Mouse (Mus musculus): ENCODE data around the gene Hpn.

Gene Hpn

DNA sequence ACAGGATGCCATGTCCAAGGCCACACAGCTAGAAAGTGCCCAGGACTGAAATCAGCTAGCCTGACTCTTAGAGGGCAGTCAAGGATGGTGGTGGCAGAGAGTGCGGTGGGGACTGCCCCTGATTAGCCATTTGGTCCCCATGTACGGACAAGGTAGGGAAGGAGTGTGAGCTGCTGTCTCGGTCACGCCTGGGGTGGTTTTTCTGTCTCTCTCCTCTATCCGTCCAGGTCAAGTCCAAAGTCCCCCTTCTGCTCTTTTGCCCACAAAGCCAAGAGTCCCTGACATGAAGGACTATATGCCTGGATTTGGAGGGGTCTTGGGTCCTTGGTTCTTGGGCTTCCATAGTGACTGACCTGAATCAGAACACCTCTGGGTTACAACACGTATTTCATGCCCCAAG, 1.3 kb downstream of the Hpn start:
- no peak for DNase-seq (ENCODE audit: extremely low spot score, low read depth, low spot score)

DNA sequence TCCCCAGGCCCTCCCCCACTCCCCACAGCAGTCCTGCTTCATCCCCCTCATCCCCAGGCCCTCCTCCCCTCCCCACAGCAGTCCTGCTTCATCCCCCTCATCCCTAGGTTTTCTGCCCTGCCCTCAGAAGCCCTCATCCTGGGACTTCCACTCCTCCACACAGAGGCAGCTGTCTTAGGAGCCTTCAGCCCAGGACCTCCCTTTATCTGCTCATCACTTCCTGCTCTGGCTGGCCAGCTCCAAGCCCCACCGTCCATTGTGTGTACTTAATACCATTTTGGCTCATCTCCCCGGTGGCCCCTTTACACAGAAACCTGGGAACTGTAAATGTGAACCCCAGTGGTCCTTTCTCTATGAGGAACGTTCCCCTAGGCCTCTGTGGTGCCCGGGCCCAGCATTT, 3.1 kb downstream of the Hpn start:
- no peak for DNase-seq (ENCODE audit: extremely low spot score, low read depth, low spot score)

DNA sequence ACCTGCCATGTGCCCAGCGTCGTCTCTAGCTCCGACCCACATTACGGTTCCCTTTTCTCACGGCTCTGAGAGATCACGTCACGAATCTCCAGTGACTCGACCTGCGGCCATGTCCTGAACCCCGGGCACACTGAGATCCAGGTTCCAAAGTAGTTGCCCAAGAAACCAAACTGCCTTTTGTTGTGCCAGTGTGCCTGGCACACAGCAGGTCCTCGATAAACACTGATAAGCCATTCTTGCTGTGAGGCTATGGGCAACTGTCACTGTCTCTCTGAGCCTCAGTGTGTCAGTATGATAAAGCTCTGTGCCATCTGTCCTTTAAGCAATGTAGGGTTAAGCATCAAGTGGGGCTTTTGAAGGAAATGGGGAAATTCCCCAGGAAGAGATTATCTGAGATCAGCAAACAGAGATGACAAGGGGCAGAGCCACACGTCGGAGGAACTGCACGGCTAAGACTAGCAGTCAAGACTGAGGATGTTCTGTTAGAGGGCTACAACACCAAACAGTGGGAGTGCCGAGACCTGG, 4.2 kb downstream of the Hpn start:
- no peak for DNase-seq (ENCODE audit: extremely low spot score, low read depth, low spot score)

DNA sequence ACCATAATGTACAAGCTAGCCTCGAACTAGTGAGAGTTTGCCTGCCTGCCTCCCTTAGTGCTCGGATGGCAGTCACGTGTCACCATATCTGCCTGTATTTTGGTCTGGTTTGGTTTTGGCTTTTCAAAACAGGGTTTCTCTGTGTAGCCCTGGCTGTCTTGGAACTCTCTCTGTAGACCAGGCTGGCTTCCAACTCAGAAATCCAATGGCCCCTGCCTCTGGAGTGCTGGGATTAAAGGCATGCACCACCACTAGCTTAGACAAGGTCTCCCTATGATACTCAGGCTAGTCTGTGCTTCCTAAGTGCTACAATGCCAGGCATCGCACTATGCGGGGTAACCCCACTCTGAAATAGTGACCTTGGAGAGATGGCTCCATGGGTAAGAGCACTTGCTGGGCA, 5.3 kb downstream of the Hpn start:
- no peak for DNase-seq (ENCODE audit: extremely low spot score, low read depth, low spot score)

DNA sequence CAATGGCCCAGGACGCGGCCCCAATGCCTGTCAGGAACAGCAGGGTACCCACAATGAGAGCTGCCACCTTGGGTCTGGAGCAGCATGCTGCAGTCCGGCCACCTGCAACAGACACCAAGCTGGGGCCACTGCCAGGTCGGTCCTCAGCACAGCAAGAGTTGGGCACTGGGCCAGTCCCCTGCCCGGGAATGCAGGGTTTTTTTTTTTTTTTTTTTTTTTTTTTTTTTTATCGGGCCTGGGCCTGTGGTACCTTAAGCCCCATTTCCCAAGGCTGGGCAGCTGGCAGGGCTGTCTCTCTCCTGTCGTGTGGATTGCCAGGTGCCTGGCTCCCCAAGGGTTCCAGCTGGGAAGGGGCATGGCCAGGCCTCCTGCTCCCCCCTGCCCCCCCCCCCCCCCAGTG, 6.0 kb downstream of the Hpn start:
- no peak for DNase-seq (ENCODE audit: extremely low spot score, low read depth, low spot score)

DNA sequence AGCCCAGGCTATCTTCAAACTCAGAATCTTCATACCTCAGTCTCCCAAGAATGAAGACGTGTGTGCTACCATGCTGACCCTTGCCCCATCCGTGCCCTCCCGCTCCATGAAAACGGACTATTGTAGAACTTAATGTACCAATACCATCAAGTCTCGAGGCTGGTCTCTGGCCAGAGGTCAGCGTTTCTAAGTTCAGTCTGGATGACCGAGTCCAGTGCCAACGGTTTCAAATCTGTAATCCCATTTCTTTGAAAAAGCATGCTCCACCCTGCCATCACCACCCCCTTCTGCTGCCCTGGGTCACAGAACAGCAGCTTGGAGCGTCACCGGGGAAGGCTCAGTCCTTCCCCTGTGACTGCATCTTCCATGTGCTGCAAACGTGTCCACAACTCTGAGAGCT, 7.3 kb downstream of the Hpn start:
- DNase-seq (ENCODE audit: extremely low spot score, low read depth, low spot score) = no peak

DNA sequence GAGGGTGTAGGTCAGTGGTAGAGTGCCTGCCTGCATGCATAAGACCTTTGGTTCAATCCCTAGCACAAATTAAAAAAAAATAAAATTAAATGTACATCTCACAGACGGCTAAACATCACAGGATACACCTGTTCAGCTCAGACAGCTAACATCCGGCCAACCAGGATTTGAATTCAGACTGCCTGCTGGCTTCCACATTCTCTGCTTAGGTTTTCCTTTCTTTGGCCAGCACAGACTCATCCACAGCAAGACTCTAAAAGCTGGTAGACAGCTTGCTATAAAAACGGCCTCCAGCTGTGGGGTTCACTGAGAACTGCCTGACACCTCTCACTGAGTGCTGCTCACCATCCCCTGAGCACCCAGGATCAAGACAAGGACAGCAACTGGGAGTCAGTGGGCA, 8.9 kb downstream of the Hpn start:
- no peak for DNase-seq (ENCODE audit: extremely low spot score, low read depth, low spot score)

DNA sequence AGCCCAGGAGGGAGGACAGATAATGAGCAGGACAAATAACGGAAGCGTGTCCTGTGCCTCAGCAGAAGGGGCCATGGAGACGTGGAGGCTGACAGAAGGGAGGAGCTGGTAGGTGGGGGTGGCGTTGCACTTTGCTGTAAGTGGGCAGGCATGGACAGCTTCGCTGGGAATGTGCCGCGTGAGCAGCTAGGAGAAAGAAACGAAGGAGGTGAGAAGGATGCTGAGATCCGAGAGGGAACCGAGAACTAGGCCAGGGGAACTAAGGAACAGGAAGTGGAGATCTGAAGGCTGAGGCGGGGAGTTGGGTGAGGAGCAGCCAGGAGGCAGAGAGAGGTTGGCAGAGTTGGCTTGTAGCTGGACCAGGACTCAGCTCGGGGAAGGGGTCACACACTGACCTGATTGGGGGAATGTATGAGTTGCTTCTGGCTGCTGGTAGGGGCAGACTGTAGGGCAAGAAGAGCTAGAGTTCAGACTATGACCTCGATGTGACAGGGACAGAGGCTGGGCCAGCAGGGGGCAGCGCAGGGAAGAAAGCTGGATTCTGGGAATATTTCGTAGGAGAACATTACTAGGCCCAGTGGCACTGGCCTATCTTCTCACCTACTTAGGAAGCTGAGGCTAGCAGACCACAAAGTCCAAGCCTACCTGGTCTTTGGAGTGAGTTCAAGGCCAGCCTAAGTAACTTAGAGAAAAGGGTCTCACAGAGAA, 9.9 kb downstream of the Hpn start:
- DNase-seq (ENCODE audit: extremely low spot score, low read depth, low spot score) = no peak

DNA sequence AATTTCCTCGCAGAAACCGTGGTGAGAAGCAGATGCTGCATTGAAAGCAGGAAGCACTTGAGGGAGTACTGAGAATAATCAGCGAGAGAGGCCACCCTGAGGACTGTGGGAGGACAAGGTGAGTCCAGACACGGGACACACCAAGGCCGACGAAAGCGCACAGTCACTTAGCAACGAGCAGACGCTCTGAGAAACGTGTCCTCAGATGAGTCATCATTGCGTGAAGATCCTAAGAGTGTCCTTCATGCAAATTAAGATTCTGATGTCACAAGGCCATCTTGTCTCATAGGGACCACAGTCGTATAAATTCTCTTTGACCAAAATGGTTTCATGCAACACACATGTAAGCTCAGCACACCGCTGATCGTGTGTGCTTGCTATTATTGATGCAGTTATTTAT, 14.3 kb downstream of the Hpn start:
- no peak for DNase-seq (ENCODE audit: extremely low spot score, low read depth, low spot score)

DNA sequence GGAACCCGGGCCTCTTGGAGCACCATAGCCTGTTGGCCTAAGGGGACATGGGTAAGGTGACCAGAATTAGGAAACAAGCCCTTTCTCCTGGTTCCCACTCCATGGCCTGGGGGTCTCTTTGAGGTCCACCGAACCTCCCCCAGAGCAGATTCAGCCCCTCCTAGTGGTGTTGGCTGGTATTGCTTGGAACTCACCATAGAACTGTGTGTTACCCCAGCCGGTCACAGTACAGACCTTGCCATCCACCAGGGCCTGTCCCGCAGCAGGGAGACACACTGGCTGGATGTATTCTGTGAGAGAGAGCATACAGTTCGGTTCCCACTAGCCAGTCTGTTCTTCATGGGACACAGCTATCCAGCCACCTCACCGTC, 15.5 kb downstream of the Hpn start:
- DNase-seq (ENCODE audit: extremely low spot score, low read depth, low spot score) = no peak

DNA sequence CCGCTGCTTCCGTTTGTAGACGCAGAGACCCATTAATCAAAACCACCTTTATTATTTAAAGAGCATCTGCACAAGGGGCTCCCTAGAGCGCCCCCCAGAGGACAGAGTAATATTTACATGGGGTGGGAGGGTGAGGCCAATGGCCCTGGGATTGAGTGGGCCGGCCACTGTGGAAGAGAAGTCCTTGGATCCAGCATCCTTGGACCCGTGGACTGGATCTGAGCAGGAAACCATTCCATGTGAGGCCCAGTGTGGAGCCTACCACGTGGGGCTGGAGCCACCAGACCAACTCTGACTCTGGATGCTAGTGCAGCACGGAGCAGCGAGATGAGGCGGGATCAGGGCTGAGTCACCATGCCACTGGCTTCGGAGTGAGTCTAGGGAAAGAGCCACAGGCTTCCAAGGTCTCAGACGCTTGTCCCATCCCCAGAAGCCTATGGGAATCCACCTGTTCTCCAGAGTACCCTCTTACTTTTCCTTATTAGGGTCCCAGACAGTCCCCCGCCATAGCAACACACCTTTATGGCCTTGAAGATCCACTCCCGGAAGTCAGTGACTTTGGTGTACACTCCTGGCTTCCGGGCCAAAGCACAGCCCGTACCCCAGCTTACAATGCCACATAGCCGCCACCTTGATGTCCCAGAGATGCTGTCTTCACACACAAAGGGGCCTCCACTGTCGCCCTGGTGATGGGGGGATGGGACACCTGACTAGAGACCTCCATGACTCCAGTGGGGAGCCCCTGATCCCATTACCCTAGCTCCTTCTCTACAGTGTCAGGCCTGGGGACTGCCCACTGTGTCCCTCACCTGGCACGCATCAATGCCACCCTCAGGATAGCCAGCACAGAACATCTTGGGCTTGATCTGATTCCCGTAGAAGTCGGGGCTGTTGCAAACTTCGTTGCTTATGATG, 16.1 kb downstream of the Hpn start:
- no peak for DNase-seq (ENCODE audit: extremely low spot score, low read depth, low spot score)

DNA sequence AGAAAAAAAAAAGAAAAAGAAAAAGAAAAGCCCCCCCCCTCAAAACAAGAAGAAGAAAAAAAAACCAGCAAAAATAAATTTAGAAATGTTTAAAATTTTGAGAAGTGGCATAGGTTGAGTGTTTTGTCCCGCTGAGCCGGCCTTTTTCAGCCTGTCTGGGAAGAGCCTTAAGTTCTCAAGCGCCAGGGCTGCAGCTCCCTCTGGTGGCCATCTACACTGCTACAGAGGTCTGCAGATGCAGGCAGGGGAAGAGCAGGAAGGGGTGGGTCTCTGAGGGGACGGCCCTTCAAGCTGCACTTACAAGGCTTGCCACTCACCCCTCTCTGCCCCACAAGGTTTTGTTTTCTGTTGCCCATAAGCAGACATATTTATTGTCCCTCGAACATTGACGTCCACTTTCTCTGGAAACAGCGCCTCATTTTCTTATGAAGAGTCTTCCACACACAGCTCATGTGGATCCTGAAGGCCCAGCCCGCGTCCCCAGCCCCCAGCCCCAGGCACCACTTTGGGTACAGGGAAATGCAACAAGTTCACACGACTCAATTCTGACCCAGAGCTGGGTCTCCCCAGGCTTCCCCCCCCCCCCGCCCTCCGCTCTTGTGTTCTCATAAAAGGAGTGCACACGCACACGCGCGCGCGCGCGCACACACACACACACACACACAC, 17.4 kb downstream of the Hpn start:
- DNase-seq (ENCODE audit: extremely low spot score, low read depth, low spot score) = peak; percentile 73

DNA sequence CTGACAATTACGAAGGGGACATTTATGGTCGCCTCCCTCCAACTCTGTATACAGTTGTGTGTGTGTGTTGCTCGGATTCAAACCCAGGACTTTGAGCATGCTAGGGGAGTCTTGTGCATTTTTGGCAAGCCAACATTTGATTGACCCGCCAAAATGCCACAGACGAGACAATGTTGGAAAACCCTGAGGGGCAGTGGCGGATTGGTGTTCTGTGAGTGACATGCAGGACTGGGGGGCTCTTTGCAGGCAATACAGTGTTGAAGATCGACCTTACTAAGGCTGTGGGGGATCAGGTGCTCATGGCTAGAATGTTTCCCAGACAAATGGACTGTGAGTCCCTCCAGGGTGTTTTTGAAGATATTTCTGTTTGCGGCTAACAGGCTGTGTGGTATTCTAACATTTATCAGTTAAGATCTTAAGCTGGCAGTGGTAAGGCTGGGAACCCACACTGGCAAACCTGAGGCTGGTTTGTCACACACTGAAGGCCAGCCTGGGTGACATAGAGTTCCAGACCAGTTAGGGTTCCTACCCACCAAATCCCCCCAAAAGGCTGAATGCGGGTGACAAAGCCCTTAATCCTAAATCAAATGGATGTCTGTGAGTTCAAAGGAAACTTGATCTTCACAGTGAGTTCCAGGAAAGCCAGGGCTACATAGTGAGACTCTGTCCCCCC, 18.1 kb downstream of the Hpn start:
- no peak for DNase-seq (ENCODE audit: extremely low spot score, low read depth, low spot score)

DNA sequence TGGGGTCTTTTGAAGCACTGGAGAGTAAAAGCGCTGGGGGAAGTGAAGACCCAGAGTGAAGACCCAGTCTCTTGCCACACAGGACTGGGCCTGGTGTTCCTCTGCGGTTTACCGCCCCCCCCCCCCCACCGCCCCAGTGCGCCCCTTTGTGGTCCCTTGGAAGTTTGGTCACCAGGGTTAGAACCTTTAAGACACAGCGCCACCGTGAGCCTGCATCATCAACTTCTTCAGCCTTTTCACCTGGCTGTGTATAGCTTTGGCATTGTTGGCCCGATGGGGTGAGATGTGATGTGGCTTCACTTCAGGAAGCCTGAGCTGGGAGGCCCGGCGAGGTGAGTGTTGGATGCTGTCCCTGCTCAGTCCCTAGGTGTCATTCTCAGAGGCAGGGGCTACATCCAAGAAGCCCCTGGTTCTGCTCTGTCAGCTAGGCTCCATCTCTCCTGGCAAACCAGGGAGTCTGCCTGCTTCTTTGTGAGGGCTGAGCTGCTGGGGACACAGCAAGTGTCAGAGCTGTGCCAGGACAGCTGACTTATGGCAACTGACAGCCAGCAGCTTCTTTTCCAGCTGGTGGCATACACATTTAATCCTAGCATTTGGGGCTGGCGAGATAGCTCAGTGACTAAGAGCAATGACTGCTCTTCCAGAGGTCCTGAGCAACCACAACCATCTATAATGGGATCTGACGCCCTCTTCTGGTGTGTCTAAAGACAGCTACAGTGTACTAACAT, 20.2 kb downstream of the Hpn start:
- DNase-seq (ENCODE audit: extremely low spot score, low read depth, low spot score) = no peak

DNA sequence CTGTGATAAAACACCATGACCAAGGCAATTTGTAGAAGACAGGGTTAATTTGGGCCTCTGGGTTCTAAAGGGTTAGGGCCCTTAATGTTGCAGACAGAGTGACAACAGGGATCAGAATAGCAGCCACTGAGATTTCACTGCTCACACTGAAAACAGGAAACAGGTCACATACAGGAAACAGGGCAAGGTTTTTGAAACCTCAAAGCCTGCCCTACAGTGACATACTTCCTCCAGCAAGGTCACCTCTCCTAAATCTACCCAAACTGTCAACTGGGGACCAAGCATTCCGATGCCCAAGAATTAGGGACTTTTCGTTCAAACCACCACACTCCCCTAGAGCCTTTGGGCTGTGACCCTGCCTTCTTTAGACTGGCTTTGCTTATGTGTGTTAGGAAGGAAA, 25.4 kb downstream of the Hpn start:
- DNase-seq (ENCODE audit: extremely low spot score, low read depth, low spot score) = no peak

DNA sequence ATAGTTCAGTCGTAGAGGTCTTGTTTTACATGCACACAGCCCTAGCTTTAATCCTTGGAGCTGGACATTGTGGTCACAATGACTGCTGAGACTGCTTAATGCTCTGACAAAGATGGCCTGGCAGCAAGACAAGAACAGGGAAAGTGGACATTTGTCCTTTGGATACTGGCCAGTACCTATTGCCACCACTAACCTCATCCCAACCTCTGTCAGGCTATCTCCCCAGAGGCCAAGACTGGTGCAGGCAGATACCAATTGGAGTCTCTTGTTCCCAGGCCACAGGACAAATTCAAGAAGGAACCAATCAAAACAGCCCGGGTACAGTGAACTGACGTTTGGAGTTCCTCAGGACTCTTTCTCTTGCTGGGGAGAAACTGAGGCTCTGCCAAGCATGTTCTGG, 26.9 kb downstream of the Hpn start:
- no peak for DNase-seq (ENCODE audit: extremely low spot score, low read depth, low spot score)

DNA sequence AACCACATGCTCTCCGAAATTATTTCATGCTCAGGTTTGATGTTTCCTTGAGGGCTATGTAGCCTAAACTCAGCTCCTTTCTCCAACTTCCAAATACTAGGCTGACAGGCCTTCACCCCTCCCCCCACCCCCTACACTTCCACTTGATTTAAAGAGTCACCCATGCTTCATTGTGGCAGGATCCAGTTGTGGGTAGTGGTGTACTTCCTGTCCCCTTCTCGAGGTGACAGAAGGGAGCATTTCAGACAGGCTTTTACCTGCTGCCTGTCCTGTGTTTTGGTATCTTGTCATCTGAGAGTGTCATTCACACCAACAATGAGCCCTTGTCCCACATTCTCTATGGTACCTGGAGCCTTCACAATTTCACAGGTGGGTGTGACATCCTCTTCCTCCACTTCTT, 27.8 kb downstream of the Hpn start:
- DNase-seq (ENCODE audit: extremely low spot score, low read depth, low spot score) = no peak

DNA sequence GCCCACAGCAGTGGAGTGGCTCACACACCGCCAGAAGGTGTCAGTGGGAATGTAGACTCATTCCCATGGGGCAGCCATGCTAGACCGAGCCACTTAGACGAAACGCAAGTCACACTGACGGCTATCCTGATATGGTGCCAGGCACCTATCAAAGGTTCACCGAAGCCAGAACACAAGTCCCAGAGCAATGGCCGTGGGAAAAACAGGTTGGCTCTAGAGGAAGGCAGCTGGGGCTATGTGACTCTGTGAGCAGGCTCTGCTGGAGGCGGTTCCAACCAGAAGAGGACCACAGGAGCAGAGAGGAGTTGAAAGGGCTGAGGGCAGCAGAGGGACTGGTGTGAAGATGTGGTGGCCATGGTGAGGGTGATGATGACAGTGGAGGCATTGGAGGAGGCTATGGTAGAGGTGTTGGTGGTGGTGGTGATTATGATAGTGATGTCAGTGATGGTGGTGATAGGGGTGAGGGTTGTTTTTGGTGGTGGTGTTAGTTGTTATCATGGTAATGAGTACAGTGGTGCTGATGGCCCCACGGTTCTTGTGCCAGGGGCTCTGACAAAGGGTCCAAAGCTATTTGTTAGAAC, 28.8 kb downstream of the Hpn start:
- DNase-seq (ENCODE audit: extremely low spot score, low read depth, low spot score) = no peak

DNA sequence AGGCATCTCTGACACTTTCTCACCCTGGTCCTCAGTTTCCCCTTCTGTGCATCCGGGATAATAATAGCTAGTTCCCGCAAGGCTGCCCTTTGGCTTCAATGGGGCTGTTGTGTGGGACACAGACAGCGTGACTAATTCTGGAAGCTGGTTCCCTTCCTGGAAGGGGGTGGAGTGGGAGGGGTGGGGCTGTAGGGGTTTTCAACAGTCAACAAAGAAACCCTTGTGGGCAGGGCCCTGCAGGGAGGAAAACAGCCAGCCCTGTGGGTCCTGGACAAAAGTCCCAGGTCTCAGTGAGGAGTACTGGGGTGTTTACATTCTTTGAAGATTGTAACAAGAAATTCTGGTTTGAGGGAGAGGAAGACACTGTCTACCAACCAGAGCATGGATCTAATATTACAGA, 29.9 kb downstream of the Hpn start:
- DNase-seq (ENCODE audit: extremely low spot score, low read depth, low spot score) = no peak

DNA sequence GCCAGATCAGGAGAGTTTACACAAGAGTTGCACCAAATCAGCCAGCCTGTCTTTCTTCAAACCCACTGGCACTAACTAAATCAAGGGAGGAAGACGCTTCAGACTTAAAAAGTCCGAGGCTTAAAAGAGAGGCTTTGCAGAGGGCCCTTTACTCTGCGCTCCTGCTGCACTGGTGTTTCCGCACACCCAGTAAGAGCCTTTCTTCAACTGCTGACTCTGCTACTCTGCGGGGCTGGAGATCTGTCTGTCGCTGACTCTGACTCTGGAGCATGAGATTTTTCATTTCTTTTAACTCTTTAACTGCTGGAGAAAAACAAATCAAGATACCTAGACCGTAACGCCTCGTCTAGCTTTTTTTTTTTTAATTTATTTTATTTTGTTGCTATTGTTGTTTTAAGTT, 30.9 kb downstream of the Hpn start:
- DNase-seq (ENCODE audit: extremely low spot score, low read depth, low spot score) = no peak
